ENCODE assay signal across 15 mouse cellular contexts in genomic region chr14:79294051-79294814, GRCm38 (mm10). TPM values are rescaled to one million over a fixed set of nuclear protein-coding genes. Genes with fewer than 3 reads are reported as not detected.
DNase-seq lines count a peak whose midpoint lies in the region; ATAC-seq and TF ChIP-seq lines count a peak whose summit lies in the region.
"Had no signal": no experiment of that assay in that cellular context is flagged by ENCODE, and none has a peak within 500 bp of the region (broad histone marks: within the 10 kb centered on the region; RNA-seq: fewer than 3 reads in every experiment).

No protein-coding gene starts in this region.

- peaks cover 6% of the 10 kb centered on the region; the same call in 1 of the 2 replicates for H3K4me1 ChIP-seq in heart, postnatal 0 days (ENCODE audit: control insufficient read depth, insufficient read depth)
- peaks cover 19% of the 10 kb centered on the region for H3K4me1 ChIP-seq in lung, embryonic 16.5 days (replicated peaks; ENCODE audit: control insufficient read depth, insufficient read depth, low read length)
- peaks cover 89% of the 10 kb centered on the region for H3K4me1 ChIP-seq in liver, embryonic 15.5 days (replicated peaks)
- peaks cover 18% of the 10 kb centered on the region for H3K4me1 ChIP-seq in midbrain, embryonic 11.5 days (ENCODE audit: control insufficient read depth, insufficient read depth, low read length)

- H3K9ac ChIP-seq in heart, postnatal 0 days (replicated peaks; ENCODE audit: low read depth, low read length) = no peak overlapping the region
- H3K9ac ChIP-seq in lung, embryonic 16.5 days (ENCODE audit: low read length) = no peak overlapping the region
- H3K9ac ChIP-seq in liver, embryonic 15.5 days = peak overlapping the region; percentile 33
- H3K9ac ChIP-seq in midbrain, embryonic 11.5 days (ENCODE audit: low read length) = no peak overlapping the region

- intact Hi-C loops in heart, postnatal 10 days (cut with DNase I) = no loop called here

- H3K27me3 ChIP-seq in heart, postnatal 0 days (ENCODE audit: control insufficient read depth, insufficient read depth, low read length) = no peaks in the 10 kb centered on the region
- no peaks in the 10 kb centered on the region for H3K27me3 ChIP-seq in lung, embryonic 16.5 days (ENCODE audit: control insufficient read depth, insufficient read depth, low read depth, low read length)
- H3K27me3 ChIP-seq in liver, embryonic 15.5 days = no peaks in the 10 kb centered on the region
- peaks cover 3% of the 10 kb centered on the region for H3K27me3 ChIP-seq in midbrain, embryonic 11.5 days (ENCODE audit: control insufficient read depth, insufficient read depth, low read length)

- TF ChIP-seq EP300 in heart, postnatal 0 days (IDR thresholded peaks at IDR 0.05; ENCODE audit: low read depth) = no peak

- WGBS in heart, postnatal 0 days = 78% methylated on average over 8 of the region's 8 CpGs
- WGBS in lung, embryonic 16.5 days = 60% methylated on average over 8 of the region's 8 CpGs
- WGBS in liver, embryonic 15.5 days (ENCODE audit: insufficient replicate concordance) = 39% methylated on average over 8 of the region's 8 CpGs
- 80% methylated on average over 8 of the region's 8 CpGs for WGBS in midbrain, embryonic 11.5 days

- no peak for TF ChIP-seq CTCF in heart, postnatal 0 days (IDR thresholded peaks at IDR 0.05; ENCODE audit: low read depth)

- no peak overlapping the region for H3K4me3 ChIP-seq in heart, postnatal 0 days (ENCODE audit: low read depth, low read length)
- no peak overlapping the region for H3K4me3 ChIP-seq in lung, embryonic 16.5 days (ENCODE audit: low read length)
- peak overlapping the region; percentile 81 for H3K4me3 ChIP-seq in liver, embryonic 15.5 days (replicated peaks)
- no peak overlapping the region for H3K4me3 ChIP-seq in midbrain, embryonic 11.5 days (ENCODE audit: low read depth, low read length)
- H3K4me3 ChIP-seq: hindbrain, embryonic 10.5 days had no signal

- no peak for ATAC-seq in heart, postnatal 0 days (ENCODE audit: insufficient read depth, low read depth)
- ATAC-seq in lung, embryonic 16.5 days (ENCODE audit: low read depth) = no peak
- ATAC-seq in erythroblast, adult 5-6 weeks (replicated peaks; ENCODE audit: low FRiP score, poor library complexity, severe bottlenecking) = 0 out of 2 replicates have a peak, but pooled peaks have one; percentile 19
- ATAC-seq in liver, embryonic 15.5 days (ENCODE audit: insufficient read depth) = peak; percentile 23
- no peak for ATAC-seq in midbrain, embryonic 11.5 days (ENCODE audit: low FRiP score)

- H3K27ac ChIP-seq in heart, postnatal 0 days (ENCODE audit: low read depth) = peak overlapping the region; percentile 39; the same call in 1 of the 2 replicates
- H3K27ac ChIP-seq in lung, embryonic 16.5 days (ENCODE audit: low read length) = peak overlapping the region; percentile 12; the same call in 1 of the 2 replicates
- peak overlapping the region; percentile 89 for H3K27ac ChIP-seq in liver, embryonic 15.5 days (replicated peaks)
- no peak overlapping the region for H3K27ac ChIP-seq in midbrain, embryonic 11.5 days (ENCODE audit: low read depth, low read length)

- H3K9me3 ChIP-seq in heart, postnatal 0 days (replicated peaks; ENCODE audit: control insufficient read depth, low read length) = no peaks in the 10 kb centered on the region
- H3K9me3 ChIP-seq in lung, embryonic 16.5 days (ENCODE audit: control insufficient read depth, low read length) = no peaks in the 10 kb centered on the region
- no peaks in the 10 kb centered on the region for H3K9me3 ChIP-seq in liver, embryonic 15.5 days (replicated peaks)
- no peaks in the 10 kb centered on the region for H3K9me3 ChIP-seq in midbrain, embryonic 11.5 days (ENCODE audit: control insufficient read depth, low read length)
- H3K9me3 ChIP-seq: hindbrain, embryonic 10.5 days had no signal

- DNase-seq in heart, postnatal 0 days (ENCODE audit: low spot score) = no peak
- DNase-seq in heart, postnatal 10 days = no peak
- DNase-seq in lung, adult 18-20 months = no peak
- DNase-seq in midbrain, embryonic 11.5 days (ENCODE audit: low spot score, missing footprints) = no peak
- DNase-seq: adrenal gland, postnatal 25 days; right cerebral cortex, postnatal 4 days had no signal

- no peaks in the 10 kb centered on the region for H3K36me3 ChIP-seq in heart, postnatal 0 days (replicated peaks; ENCODE audit: control insufficient read depth, insufficient read depth, low read length)
- peaks cover 6% of the 10 kb centered on the region; the same call in 1 of the 2 replicates for H3K36me3 ChIP-seq in lung, embryonic 16.5 days (ENCODE audit: control insufficient read depth, insufficient read depth, low read length)
- H3K36me3 ChIP-seq in liver, embryonic 15.5 days (replicated peaks) = peaks cover 75% of the 10 kb centered on the region
- no peaks in the 10 kb centered on the region for H3K36me3 ChIP-seq in midbrain, embryonic 11.5 days (ENCODE audit: control insufficient read depth, insufficient read depth, low read length)
- H3K36me3 ChIP-seq: hindbrain, embryonic 10.5 days had no signal

- peak overlapping the region; percentile 44; the same call in 1 of the 2 replicates for H3K4me2 ChIP-seq in heart, postnatal 0 days (ENCODE audit: low read depth, low read length)
- H3K4me2 ChIP-seq in lung, embryonic 16.5 days (ENCODE audit: low read depth, low read length) = no peak overlapping the region; the same call in 1 of the 2 replicates
- peak overlapping the region; percentile 76 for H3K4me2 ChIP-seq in liver, embryonic 15.5 days
- no peak overlapping the region for H3K4me2 ChIP-seq in midbrain, embryonic 11.5 days

RNA-seq across cellular contexts. Expression of gene Rgcc, which starts 7.2 kb away (rescaled TPM):
- 21.4 and 43.4 TPM in 2 replicates for total RNA-seq in heart, postnatal 0 days (2014; rRNA removed; ENCODE audit: low replicate concordance)
- 43.6 and 51.8 TPM in 2 replicates for polyA plus RNA-seq in heart, postnatal 0 days (2015; fragmentation: Nextera tagmentation; extraction: Ambion mirVana)
- 10 to 100 TPM; 51.6 to 57.6 TPM for total RNA-seq in heart, postnatal 10 days (2021)
- 173 and 176 TPM in 2 replicates for polyA plus RNA-seq in lung, embryonic 16.5 days (2015; fragmentation: Nextera tagmentation; extraction: Ambion mirVana)
- 63.7 and 78.6 TPM in 2 replicates for total RNA-seq in erythroblast, adult 5-6 weeks (2015; ENCODE audit: low replicate concordance)
- 55.2 and 86.4 TPM in 2 replicates for total RNA-seq in erythroblast, adult 5-6 weeks (2017; ENCODE audit: low replicate concordance)
- polyA plus RNA-seq in liver, embryonic 15.5 days (2015; fragmentation: Nextera tagmentation; extraction: Ambion mirVana) = 291 and 294 TPM in 2 replicates
- 13.7 and 18.7 TPM in 2 replicates for polyA plus RNA-seq in midbrain, embryonic 11.5 days (2014; fragmentation: Nextera tagmentation; extraction: Ambion mirVana)

RNA-seq across cellular contexts. Expression of gene Zfp957, which starts 47.1 kb away (rescaled TPM):
- not detected in 2 replicates for total RNA-seq in heart, postnatal 0 days (2014; rRNA removed; ENCODE audit: low replicate concordance)
- polyA plus RNA-seq in heart, postnatal 0 days (2015; fragmentation: Nextera tagmentation; extraction: Ambion mirVana) = not detected in 2 replicates
- not detected for total RNA-seq in heart, postnatal 10 days (2021)
- polyA plus RNA-seq in lung, embryonic 16.5 days (2015; fragmentation: Nextera tagmentation; extraction: Ambion mirVana) = not detected in 2 replicates
- total RNA-seq in erythroblast, adult 5-6 weeks (2015; ENCODE audit: low replicate concordance) = not detected in 2 replicates
- total RNA-seq in erythroblast, adult 5-6 weeks (2017; ENCODE audit: low replicate concordance) = not detected in 2 replicates
- not detected in 2 replicates for polyA plus RNA-seq in liver, embryonic 15.5 days (2015; fragmentation: Nextera tagmentation; extraction: Ambion mirVana)
- not detected in 2 replicates for polyA plus RNA-seq in midbrain, embryonic 11.5 days (2014; fragmentation: Nextera tagmentation; extraction: Ambion mirVana)
- total RNA-seq: adrenal gland, postnatal 25 days; common myeloid progenitor, adult 5-6 weeks; layer of hippocampus, adult 8-10 months; left cerebral cortex, postnatal 36 days had no signal
- polyA plus RNA-seq: hindbrain, embryonic 10.5 days; stomach, embryonic 16.5 days; urinary bladder, adult 2 months had no signal

Comparison
In these comparisons a context has a peak if more than half of its experiments do, and no peak if none do; other contexts are left out.
1. ATAC-seq: peak in erythroblast, adult 5-6 weeks (single experiment) and liver, embryonic 15.5 days (single experiment); none in heart, postnatal 0 days (single experiment), lung, embryonic 16.5 days (single experiment) and midbrain, embryonic 11.5 days (single experiment).
2. H3K4me2 ChIP-seq: peak in heart, postnatal 0 days (single experiment) and liver, embryonic 15.5 days (single experiment); none in lung, embryonic 16.5 days (single experiment) and midbrain, embryonic 11.5 days (single experiment).